Mouse (Mus musculus) limb, embryonic 15.5 days (tissue): ENCODE measurements around the gene Pet100. TPM values are rescaled to one million over a fixed set of nuclear protein-coding genes. Genes with fewer than 3 reads are reported as not detected.

Source experiments
- ATAC-seq: fragments of 200-750 bp; cut with Nextera tagmentation; 2 replicates; pipeline ENCODE4 v1.8.0; 2017; ENCODE audit warnings: low read depth, moderate TSS enrichment; ENCODE audit not compliant: insufficient number of reproducible peaks, low FRiP score, low TSS enrichment
- H3K27ac ChIP-seq: fragments of 300-500 bp; sonication (generic); 2 replicates; pipeline ENCODE4 v1.5.1; 2015; ENCODE audit warnings: moderate library complexity, mild to moderate bottlenecking, inconsistent platforms
- H3K27me3 ChIP-seq: fragments of 300-500 bp; sonication (generic); 2 replicates; pipeline ENCODE4 v1.6.1; 2015; ENCODE audit warnings: inconsistent platforms
- H3K36me3 ChIP-seq: fragments of 300-500 bp; sonication (generic); 2 replicates; pipeline ENCODE4 v1.6.1; 2015; ENCODE audit warnings: inconsistent platforms
- H3K4me1 ChIP-seq: fragments of 300-500 bp; sonication (generic); 2 replicates; pipeline ENCODE4 v1.6.1; 2015; ENCODE audit warnings: inconsistent platforms
- H3K4me2 ChIP-seq: fragments of 300-500 bp; sonication (generic); 2 replicates; pipeline ENCODE4 v1.6.1; 2015; ENCODE audit warnings: mild to moderate bottlenecking, inconsistent platforms
- H3K4me3 ChIP-seq: fragments of 300-500 bp; sonication (generic); 2 replicates; pipeline ENCODE4 v1.5.1; 2015; ENCODE audit warnings: mild to moderate bottlenecking, inconsistent platforms
- H3K9ac ChIP-seq: fragments of 300-500 bp; sonication (generic); 2 replicates; pipeline ENCODE4 v1.6.1; 2015; ENCODE audit warnings: inconsistent platforms
- H3K9me3 ChIP-seq: fragments of 300-500 bp; sonication (generic); 2 replicates; pipeline ENCODE4 v1.6.1; 2016; ENCODE audit warnings: inconsistent platforms
- WGBS: fragments of 180-500 bp; shearing (Covaris S2); methylation state at CpG from one replicate; pipeline ENCODE4 v1.1.7; 2015; 5-methylcytosine and 5-hydroxymethylcytosine counted together
- polyA plus RNA-seq: library from polyadenylated mRNA; unstranded; fragments of >200 nt; fragmentation: Nextera tagmentation; extraction: Ambion mirVana; gene quantifications from 2 replicates; pipeline ENCODE4 v1.2.1, GENCODE M21; 2015

The Pet100 gene
- polyA plus RNA-seq, 1 experiment from 2014 or later: 112 TPM

DNA sequence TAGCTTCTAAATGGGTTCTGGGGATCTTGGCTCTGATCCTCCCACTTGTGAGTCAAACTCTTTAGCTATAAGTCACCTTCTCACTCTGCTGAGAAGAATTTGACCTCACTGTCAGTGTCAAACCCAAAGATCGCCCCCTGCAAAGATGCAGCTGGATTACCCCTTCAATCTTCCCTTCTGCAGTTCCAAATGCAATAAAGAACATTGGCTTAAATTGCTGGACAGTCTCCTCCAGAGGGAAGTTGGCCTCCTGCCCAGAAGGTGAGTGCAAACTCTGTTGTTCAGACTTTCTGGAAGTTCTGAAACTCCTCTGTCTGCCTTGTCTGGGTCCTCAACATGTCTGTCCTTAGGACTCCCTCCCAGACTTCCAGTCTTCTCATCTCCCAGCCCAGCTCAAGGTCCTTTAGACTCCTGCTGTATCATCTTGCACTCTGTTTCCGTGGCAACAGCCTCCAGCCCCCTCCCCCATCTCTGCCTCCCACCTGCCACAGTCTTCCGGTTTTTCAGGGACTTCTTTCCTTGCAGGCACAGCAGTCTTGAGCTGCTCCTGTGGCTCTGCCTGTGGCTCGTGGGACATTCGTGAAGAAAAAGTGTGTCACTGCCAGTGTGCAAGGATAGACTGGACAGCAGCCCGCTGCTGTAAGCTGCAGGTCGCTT lies 35.5 kb downstream of the Pet100 start:
- no peaks in the 10 kb centered on the region for H3K27me3 ChIP-seq
- WGBS: 18% methylated on average over 7 of the region's 7 CpGs
- no peak overlapping the region for H3K9ac ChIP-seq
- no peaks in the 10 kb centered on the region for H3K9me3 ChIP-seq
- no peak for ATAC-seq
- no peak overlapping the region for H3K4me2 ChIP-seq
- H3K4me1 ChIP-seq: no peaks in the 10 kb centered on the region
- no peaks in the 10 kb centered on the region for H3K36me3 ChIP-seq
- no peak overlapping the region for H3K27ac ChIP-seq
- H3K4me3 ChIP-seq: no peak overlapping the region

DNA sequence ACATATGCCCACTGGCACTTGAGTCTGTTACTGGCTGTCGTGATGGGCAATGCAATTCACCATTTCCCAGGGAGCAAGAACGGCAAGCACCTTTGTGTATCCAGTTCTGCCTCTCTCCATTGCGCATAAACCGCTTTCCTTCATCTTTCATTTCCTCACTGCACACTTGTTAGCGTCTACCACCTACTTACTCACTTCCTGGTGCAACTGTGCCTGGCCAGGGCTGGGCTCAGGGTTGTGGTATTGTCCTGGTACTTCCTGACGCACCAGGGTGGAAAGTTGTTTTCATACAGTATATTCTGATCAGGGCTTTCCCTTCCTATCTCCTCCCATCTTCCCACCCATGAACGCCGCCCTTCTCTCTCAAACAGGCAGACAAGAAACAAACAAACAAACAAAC lies 39.5 kb downstream of the Pet100 start:
- ATAC-seq: no peak
- no peak overlapping the region for H3K27ac ChIP-seq
- WGBS: 83% methylated on average over 8 of the region's 8 CpGs
- no peak overlapping the region for H3K4me2 ChIP-seq
- H3K4me3 ChIP-seq: no peak overlapping the region
- H3K36me3 ChIP-seq: no peaks in the 10 kb centered on the region
- H3K4me1 ChIP-seq: no peaks in the 10 kb centered on the region
- no peaks in the 10 kb centered on the region for H3K27me3 ChIP-seq
- H3K9me3 ChIP-seq: no peaks in the 10 kb centered on the region
- H3K9ac ChIP-seq: no peak overlapping the region

DNA sequence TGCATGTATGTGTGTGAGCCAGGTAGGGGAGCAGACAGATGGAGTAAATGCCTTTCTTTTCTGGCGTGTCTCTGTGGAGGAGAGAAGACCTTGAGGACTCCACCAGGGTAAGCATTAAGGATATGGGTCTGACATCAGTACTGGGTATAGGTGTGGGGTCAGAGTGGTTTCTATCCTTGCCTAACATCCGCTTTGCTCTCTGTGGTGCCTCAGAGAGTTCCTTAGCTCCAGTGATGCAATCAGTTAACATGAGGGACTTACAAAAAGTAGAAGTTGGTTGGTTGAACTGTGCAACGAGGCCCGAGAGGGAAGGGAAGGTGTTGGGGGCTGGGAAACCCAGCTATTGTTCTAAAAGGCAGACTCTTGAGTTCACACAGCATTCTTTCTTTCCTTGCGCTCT lies 43.1 kb downstream of the Pet100 start:
- no peaks in the 10 kb centered on the region for H3K9me3 ChIP-seq
- no peaks in the 10 kb centered on the region for H3K27me3 ChIP-seq
- H3K4me2 ChIP-seq: no peak overlapping the region
- H3K36me3 ChIP-seq: no peaks in the 10 kb centered on the region
- no peak overlapping the region for H3K4me3 ChIP-seq
- WGBS: 59% methylated on average over 4 of the region's 5 CpGs
- no peaks in the 10 kb centered on the region for H3K4me1 ChIP-seq
- no peak for ATAC-seq
- H3K27ac ChIP-seq: no peak overlapping the region
- no peak overlapping the region for H3K9ac ChIP-seq

DNA sequence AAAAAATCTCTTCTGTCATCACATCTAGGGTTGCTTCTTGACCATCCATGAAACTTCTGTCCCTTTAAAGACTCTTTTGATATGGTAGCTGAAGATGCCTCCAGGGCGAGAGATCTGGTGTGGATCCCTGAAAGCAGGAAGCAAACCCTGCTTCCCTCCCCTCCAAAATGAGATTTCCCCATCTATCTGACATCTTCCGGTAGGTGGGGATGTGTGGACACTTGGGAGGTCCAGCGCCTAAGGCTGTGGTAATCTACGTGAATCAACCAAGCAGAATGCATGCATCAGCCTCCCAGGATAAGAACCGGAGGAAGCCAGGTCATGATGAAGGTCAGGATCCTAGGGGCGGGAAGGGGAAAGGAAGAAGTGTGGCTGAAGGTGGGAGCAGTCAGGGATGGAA lies 44.2 kb downstream of the Pet100 start, which contains the start of gene Mcemp1:
TSS of gene Mcemp1 (plus strand) at position 248 of the 400 bp plus-strand sequence.
- Histone ChIP-seq H3K9me3 (no peaks in the 10 kb centered on the region), H3K4me1 (no peaks in the 10 kb centered on the region), H3K27ac (no peak within 1 kb of the TSS), H3K27me3 (no peaks in the 10 kb centered on the region), H3K4me2 (no peak within 1 kb of the TSS), H3K9ac (no peak within 1 kb of the TSS), H3K4me3 (no peak within 1 kb of the TSS), H3K36me3 (no peaks in the 10 kb centered on the region)
- WGBS: 68% methylated on average over 6 of the region's 6 CpGs
- no peak for ATAC-seq

DNA sequence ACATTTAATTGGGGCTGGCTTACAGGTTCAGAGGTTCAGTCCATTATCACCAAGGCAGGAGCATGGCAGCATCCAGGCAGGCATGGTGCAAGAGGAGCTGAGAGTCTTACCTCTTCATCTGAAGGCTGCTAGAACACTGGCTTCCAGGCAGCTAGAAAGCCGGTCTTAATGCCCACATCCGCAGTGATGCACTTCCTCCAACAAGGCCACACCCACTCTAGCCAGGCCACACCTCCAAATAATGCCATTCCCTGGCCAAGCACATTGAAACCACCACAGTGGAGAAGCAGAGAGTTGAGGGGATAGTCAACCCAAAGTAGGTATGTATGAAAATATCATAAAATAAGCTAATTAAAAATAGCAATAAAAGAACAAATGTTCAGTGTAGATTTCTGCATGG lies 49.0 kb downstream of the Pet100 start:
- no peaks in the 10 kb centered on the region for H3K9me3 ChIP-seq
- H3K9ac ChIP-seq: no peak overlapping the region
- no peaks in the 10 kb centered on the region for H3K36me3 ChIP-seq
- 0 out of 2 replicates have a peak, but pooled peaks cover 5% of the 10 kb centered on the region for H3K4me1 ChIP-seq
- ATAC-seq: no peak
- H3K4me3 ChIP-seq: no peak overlapping the region
- WGBS: 70% methylated on average over 2 of the region's 2 CpGs
- no peaks in the 10 kb centered on the region for H3K27me3 ChIP-seq
- H3K4me2 ChIP-seq: no peak overlapping the region
- H3K27ac ChIP-seq: no peak overlapping the region

DNA sequence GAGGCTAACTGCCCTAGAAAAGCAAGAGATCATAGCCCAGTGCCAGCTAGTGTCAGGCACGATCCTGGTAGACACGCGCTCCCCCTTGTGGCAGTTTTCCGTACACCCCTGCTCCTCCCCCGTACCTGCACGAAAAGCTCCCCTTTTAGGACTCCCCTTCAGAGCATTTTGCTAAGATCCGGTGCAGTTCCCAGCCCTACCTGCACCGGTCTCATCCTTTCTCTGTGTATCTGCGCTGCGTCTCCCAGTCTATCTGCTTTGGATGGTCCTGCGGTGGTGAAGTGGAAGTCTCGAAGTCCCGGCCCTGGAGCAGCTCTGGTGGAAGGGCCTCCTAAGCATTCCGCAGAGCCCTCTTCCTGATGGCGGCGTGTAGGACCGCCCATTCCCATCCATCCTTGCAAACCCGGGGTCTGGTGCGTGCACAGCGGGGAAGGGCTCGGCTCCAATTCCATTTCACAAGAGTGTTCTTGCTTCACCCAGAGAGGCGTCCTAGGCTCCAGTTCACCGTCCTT lies 50.7 kb downstream of the Pet100 start, which contains the start of gene Fcor:
TSS of gene Fcor (minus strand) at position 383 of the 512 bp plus-strand sequence.
- Histone ChIP-seq H3K4me3 (peak within 1 kb of the TSS; percentile 61), H3K4me1 (peaks cover 6% of the 10 kb centered on the region), H3K9ac (peak within 1 kb of the TSS; percentile 51), H3K27me3 (no peaks in the 10 kb centered on the region), H3K27ac (peak within 1 kb of the TSS; percentile 85), H3K4me2 (peak within 1 kb of the TSS; percentile 79), H3K9me3 (no peaks in the 10 kb centered on the region), H3K36me3 (no peaks in the 10 kb centered on the region)
- under 1% methylated on average over 23 of the region's 23 CpGs for WGBS
- peak; percentile 85 for ATAC-seq

DNA sequence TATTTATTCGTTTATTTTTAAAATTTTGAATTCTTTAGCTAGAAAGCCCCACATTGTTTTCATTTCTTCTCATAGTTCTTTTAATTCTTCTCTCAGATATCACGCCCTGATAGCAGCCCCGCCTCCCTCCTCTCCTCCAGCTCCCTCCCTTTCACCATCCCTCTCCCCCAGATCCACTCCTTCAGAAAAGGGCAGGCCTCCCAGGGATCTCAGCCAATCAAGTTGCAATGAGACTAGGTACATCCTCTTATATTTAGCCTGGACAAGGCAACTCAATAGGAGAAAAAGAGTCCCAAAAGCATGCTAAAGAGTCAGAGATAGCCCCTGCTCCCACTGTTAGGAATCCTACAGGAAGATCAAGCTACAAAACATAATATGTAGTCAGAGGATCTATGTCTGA lies 53.3 kb downstream of the Pet100 start:
- WGBS: 57% methylated on average over 3 of the region's 3 CpGs
- Histone ChIP-seq H3K4me2 (no peak overlapping the region), H3K9ac (no peak overlapping the region), H3K4me1 (peaks cover 18% of the 10 kb centered on the region), H3K4me3 (no peak overlapping the region), H3K27ac (no peak overlapping the region), H3K36me3 (peaks cover 11% of the 10 kb centered on the region), H3K27me3 (no peaks in the 10 kb centered on the region), H3K9me3 (no peaks in the 10 kb centered on the region)
- no peak for ATAC-seq

Other genes starting within 250 kb of the Pet100 start
- 8.4 and 9.0 TPM in 2 replicates for gene Arhgef18, start 228.5 kb upstream of the Pet100 start, polyA plus RNA-seq
- gene Pex11g, start 153.9 kb upstream of the Pet100 start, polyA plus RNA-seq: 5.6 and 6.2 TPM in 2 replicates
- not detected in 2 replicates for gene Tex45, start 150.7 kb upstream of the Pet100 start, polyA plus RNA-seq
- 43.7 and 45.9 TPM in 2 replicates for gene Zfp358, start 128.4 kb upstream of the Pet100 start, polyA plus RNA-seq
- 50.8 and 53.3 TPM in 2 replicates for gene Mcoln1, start 121.1 kb upstream of the Pet100 start, polyA plus RNA-seq
- gene Pnpla6, start 106.2 kb upstream of the Pet100 start, polyA plus RNA-seq: 21.8 and 23.5 TPM in 2 replicates
- gene C330021F23Rik, start 53.6 kb upstream of the Pet100 start, polyA plus RNA-seq: 0.26 and 0.47 TPM in 2 replicates
- 11.4 and 11.6 TPM in 2 replicates for gene Camsap3, start 34.3 kb upstream of the Pet100 start, polyA plus RNA-seq
- gene Xab2, start 232 bp upstream of the Pet100 start, polyA plus RNA-seq: 50.1 and 52.3 TPM in 2 replicates
- 0.12 TPM in 1 of 2 replicates, not detected in the other for gene Pcp2, start 4.0 kb downstream of the Pet100 start, polyA plus RNA-seq
- 42.5 and 43.0 TPM in 2 replicates for gene Stxbp2, start 9.4 kb downstream of the Pet100 start, polyA plus RNA-seq
- not detected in 2 replicates for gene Retn, start 34.2 kb downstream of the Pet100 start, polyA plus RNA-seq
- 0.51 and 1.1 TPM in 2 replicates for gene Mcemp1, start 44.2 kb downstream of the Pet100 start, polyA plus RNA-seq
- 7.6 and 9.9 TPM in 2 replicates for gene Fcor, start 50.8 kb downstream of the Pet100 start, polyA plus RNA-seq
- gene Trappc5, start 54.8 kb downstream of the Pet100 start, polyA plus RNA-seq: 37.7 and 39.0 TPM in 2 replicates
- gene Fcer2a, start 72.6 kb downstream of the Pet100 start, polyA plus RNA-seq: 0.17 and 0.33 TPM in 2 replicates
- gene Clec4g, start 99.1 kb downstream of the Pet100 start, polyA plus RNA-seq: not detected in 2 replicates
- gene Cd209a, start 127.4 kb downstream of the Pet100 start, polyA plus RNA-seq: 0.52 and 0.77 TPM in 2 replicates
- not detected in 2 replicates for gene Cd209e, start 232.8 kb downstream of the Pet100 start, polyA plus RNA-seq